In genomic region chr11:23701831-23702230, GRCm38 (mm10) we compare ENCODE assay signal across 28 mouse cellular contexts.
"Had no signal": no experiment of that assay in that cellular context is flagged by ENCODE, and none has a peak within 500 bp of the region (broad histone marks: within the 10 kb centered on the region; RNA-seq: fewer than 3 reads in every experiment).

No protein-coding gene starts in this region.

- H3K4me3 ChIP-seq: embryonic facial prominence, embryonic 10.5 days; embryonic facial prominence, embryonic 12.5 days; embryonic facial prominence, embryonic 13.5 days; embryonic facial prominence, embryonic 15.5 days; erythroblast, embryonic 14.5 days; forebrain, embryonic 10.5 days; forebrain, embryonic 12.5 days; forebrain, embryonic 13.5 days; forebrain, embryonic 15.5 days; gastrocnemius, adult 2 months; heart, adult 2 months had no signal

- H3K9me3 ChIP-seq: embryonic facial prominence, embryonic 10.5 days; embryonic facial prominence, embryonic 12.5 days; embryonic facial prominence, embryonic 13.5 days; embryonic facial prominence, embryonic 15.5 days; forebrain, embryonic 10.5 days; forebrain, embryonic 12.5 days; forebrain, embryonic 13.5 days; forebrain, embryonic 15.5 days had no signal

- H3K4me2 ChIP-seq: embryonic facial prominence, embryonic 12.5 days; embryonic facial prominence, embryonic 13.5 days; embryonic facial prominence, embryonic 15.5 days; forebrain, embryonic 12.5 days; forebrain, embryonic 13.5 days; forebrain, embryonic 15.5 days had no signal

- ATAC-seq: forebrain, embryonic 13.5 days; forebrain, embryonic 14.5 days; forebrain, embryonic 15.5 days; forebrain, embryonic 16.5 days; forebrain, postnatal 0 days had no signal

- H3K9ac ChIP-seq: embryonic facial prominence, embryonic 12.5 days; embryonic facial prominence, embryonic 13.5 days; embryonic facial prominence, embryonic 15.5 days; forebrain, embryonic 12.5 days; forebrain, embryonic 13.5 days; forebrain, embryonic 15.5 days; forebrain, postnatal 0 days had no signal

- H3K27me3 ChIP-seq: embryonic facial prominence, embryonic 12.5 days; embryonic facial prominence, embryonic 13.5 days; embryonic facial prominence, embryonic 15.5 days; forebrain, embryonic 12.5 days; forebrain, embryonic 13.5 days; forebrain, embryonic 15.5 days had no signal

- DNase-seq: cerebellum, adult 2 months; cerebellum, adult 8-10 months; cerebellum, adult 9-10 months; cerebellum, adult 9-11 months; cerebellum, postnatal 10 days; cerebellum, postnatal 14 days; cerebellum, postnatal 25 days; cerebellum, postnatal 36 days; embryo, embryonic 11 days; forebrain, postnatal 0 days; gastrocnemius, adult 2 months; gastrocnemius, postnatal 10 days; gastrocnemius, postnatal 14 days; gastrocnemius, postnatal 25 days; gastrocnemius, postnatal 36 days; heart, adult 18-20 months; heart, adult 2 months had no signal

- H3K4me1 ChIP-seq: embryonic facial prominence, embryonic 10.5 days; embryonic facial prominence, embryonic 12.5 days; embryonic facial prominence, embryonic 13.5 days; embryonic facial prominence, embryonic 15.5 days; forebrain, embryonic 15.5 days had no signal

- H3K27ac ChIP-seq: embryonic facial prominence, embryonic 10.5 days; embryonic facial prominence, embryonic 12.5 days; embryonic facial prominence, embryonic 13.5 days; embryonic facial prominence, embryonic 15.5 days; forebrain, embryonic 10.5 days; forebrain, embryonic 12.5 days; forebrain, embryonic 13.5 days; forebrain, embryonic 15.5 days; gastrocnemius, adult 2 months; heart, adult 2 months had no signal
